Mouse (Mus musculus) heart, postnatal 0 days (tissue): ENCODE measurements around the gene Pml.
A peak's percentile ranks its signal among the peaks of the same experiment; 100 is the strongest.

Experiments
- CTCF ChIP-seq: IDR thresholded peaks from 2 replicates; pipeline ENCODE4 v1.5.1; 2016; ENCODE audit warnings: antibody characterized with exemption, control low read depth, low read depth
- EP300 ChIP-seq: IDR thresholded peaks from 2 replicates; pipeline ENCODE4 v1.6.1; 2016; ENCODE audit warnings: antibody characterized with exemption, low read depth

GRCm38 (mm10) chr9:58249592-58250192, at the start of gene Pml:
- TF ChIP-seq EP300 (no peak), CTCF (peak; percentile 19)
